Mouse (Mus musculus) thymus, postnatal 0 days (tissue): ENCODE data around the gene Lrpprc. TPM values are rescaled to one million over a fixed set of nuclear protein-coding genes. Genes with fewer than 3 reads are reported as not detected.
A peak's percentile ranks its signal among the peaks of the same experiment; 100 is the strongest.
"Not testable (repeated sequence)": the region's sequence is repeated elsewhere in the genome, so short reads cannot be mapped to it uniquely, and the experiment has no call there.

Experiments
- DNase-seq: peaks from one replicate; pipeline ENCODE4 v3.0.0-alpha.2; 2015; ENCODE audit warnings: low spot score
- polyA plus RNA-seq: library from polyadenylated mRNA; unstranded; fragments of >200 nt; fragmentation: Nextera tagmentation; extraction: Ambion mirVana; gene quantifications from 2 replicates; pipeline ENCODE4 v1.2.1, GENCODE M21; 2015

The Lrpprc gene
- polyA plus RNA-seq, result 24.1 and 26.4 TPM in 2 replicates

DNA sequence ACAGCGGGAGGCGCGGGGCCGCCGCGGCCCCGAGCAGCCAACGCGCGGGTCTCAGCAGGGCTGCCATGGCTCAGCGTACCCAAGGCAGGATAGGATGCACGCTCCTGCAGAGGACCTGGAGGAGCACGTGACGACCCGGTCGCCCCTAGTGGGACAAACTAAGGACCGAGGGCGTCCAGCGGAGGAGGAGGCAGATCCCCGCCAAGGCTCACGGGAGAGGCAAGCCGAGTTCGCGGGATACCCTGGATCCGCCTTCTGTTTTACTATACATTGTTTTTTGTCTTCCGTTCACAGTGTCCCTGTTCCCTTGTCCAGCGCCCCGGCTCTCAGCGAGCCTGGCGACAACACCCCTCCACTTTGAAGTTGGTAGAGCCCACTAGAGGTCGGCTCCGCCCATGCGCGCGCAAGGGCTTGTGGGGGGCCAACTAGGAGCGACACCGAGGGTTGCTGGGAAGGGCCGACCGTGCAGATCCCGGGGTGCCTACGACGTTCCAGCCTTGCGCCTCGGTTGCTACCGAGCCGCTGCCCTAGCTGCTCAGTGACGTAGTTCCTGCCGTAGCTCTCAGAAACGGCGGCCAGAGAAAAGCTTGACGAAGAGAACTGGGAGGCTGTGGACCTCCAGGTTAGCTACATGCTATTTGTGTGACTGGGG lies at the start of gene Lrpprc:
Gene Lrpprc, minus strand, starts transcription at position 343 of the 652 bp plus-strand sequence.
- peak; percentile 97 for DNase-seq

DNA sequence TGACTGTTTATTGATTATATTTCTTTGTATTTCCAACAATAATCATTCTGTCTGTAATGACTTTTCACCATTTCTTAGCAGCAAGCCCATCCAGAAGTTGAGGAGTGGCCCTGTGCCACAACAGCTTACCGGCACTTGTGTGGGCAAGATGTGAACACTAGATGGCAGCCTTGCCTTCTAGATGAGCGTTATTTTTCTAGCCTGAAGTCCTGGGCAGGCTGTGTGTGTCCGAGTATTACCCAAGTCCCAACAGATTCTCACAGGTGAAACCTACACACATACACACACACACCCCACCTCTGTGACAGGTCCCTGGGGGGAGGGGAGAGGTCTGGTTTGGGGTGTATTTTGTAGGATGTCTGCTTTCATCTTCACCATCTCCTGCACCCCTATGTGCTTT lies 47.2 kb upstream of the Lrpprc start:
- peak; percentile 66 for DNase-seq

DNA sequence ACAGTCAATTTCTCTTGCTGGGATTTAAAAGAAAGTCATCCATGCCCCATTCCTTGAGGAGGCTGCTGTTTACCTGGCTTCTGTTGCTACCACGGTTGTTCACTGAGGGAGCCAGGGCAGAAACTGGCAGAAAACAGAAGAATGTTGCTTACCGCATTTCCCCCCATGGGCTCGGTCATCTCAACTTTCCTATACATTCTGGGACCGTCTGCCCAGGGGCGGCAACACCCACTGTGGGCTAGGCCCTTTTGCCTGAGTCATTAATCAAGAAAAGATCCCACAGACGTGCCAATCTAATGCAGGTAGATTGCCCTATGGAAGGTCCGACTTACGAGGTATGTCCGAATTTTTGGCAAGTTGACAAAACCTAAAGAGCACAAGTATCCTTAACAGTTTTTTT lies 44.7 kb upstream of the Lrpprc start:
- DNase-seq, result no peak

DNA sequence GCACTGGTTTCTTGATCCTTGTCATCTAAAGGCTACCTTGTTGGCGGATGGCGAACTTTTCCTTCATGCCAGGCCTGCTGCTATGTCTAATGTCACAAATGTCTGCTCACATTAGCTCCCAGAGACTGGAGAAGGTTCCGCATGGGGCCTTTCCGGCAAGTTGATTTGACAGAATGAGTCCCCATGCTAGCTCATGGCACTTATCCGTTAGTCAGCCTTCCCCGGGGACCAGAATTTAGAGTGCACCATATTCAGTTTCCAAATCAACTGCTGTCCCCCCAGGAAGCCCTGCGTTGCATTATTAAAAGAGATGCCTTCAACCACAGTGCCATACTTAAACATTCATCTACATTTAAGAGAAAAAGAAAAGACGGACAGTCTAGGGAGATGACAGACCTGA lies 41.8 kb upstream of the Lrpprc start:
- DNase-seq, result no peak

DNA sequence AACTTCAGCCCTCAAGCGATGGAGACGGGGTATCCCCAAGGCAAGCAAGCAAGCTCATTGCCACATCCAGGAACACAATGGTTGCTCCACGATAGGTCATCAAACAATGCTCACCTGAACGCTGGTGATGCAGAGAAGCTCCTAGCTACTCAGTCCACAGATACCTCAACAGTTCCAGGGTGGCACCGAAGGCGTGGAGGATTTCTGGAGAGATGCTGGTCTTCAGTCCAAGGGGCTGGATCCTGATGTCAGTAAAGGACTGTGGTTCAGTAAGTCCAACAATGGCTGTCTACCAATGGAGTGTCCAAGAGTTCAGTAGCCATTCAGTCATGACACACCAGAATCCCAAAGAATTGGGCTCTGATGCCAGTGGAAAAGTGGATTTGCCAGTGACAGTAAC lies 37.7 kb upstream of the Lrpprc start:
- DNase-seq, result no peak

DNA sequence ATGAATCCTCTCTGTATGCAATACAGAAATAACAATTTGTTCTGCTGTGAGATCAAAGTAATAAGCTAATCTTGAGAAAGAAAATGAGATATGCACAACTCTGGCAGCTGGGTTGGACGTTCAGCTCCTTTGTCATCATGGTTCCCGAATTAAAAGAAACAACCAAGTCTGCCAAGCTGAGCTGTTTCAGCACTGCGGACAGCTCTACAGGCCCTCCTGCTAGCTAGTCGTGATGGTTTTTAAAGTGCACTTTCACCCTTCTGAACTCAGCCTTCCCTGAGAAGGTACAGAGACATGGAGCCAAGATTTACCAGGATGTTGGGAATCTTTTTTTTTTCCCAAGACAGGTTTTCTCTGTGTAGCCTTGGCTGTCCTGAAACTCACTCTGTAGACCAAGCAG lies 30.0 kb upstream of the Lrpprc start:
- DNase-seq, result peak; percentile 18

DNA sequence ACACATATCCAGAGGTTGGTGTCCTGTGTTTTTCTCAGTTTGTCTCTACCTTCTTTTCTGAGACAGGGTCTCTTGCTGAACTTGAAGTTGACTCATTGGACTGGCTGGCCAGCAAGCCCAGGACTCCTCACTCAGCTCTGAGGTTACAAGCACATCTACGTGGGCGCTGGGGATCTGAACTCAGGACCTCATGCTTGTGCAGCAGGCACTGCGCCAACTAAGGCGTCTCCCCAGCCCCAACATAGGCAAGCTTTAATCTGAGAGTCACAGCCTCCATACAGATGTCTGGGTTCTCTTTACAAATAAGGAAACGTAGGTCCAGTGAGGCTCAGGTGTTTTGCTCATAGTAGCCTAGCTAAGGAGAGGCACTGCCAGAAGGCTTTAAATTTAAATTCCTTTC lies 27.8 kb upstream of the Lrpprc start:
- no peak for DNase-seq

DNA sequence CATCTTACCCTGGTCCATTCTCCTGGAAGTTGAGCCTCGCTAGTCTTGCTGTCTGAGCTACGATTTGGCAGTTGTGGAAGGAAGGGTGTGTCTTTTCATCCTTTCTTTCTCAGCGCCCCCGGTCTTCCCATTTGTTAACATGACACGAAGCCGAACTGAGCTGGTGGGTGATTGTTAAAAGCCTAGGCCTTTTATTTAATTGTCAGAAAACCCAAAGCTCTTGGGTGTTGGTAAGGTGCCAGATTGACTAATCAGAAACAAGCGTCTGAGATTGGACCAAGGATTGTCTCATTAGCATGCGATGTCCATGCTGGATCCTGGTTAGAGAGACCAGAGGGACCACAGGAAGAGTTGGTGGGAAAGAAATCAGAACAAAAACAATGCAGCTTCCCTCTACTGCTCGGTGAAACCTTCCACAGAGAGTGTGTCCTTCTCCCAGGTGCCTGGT lies 25.4 kb upstream of the Lrpprc start:
- no peak for DNase-seq

DNA sequence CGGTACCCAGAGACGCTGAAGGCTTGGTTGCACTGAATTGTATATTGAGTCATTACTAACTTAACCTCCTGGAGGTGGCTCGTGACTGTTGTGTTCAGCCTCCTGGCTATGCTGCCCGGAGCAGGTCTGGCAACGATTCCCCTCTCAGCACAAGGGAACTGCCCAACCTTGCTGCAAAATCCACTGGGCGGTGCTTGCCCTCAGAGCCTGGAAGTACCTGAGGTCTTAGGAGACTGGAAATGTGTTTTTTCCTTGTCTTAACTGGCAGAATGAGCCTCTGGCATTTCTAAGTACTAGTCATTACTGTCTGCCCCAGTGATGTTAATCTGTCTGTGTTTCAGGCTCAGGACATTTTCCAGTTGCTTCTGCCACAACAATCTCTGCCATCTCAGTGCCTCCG lies 24.3 kb upstream of the Lrpprc start:
- no peak for DNase-seq

DNA sequence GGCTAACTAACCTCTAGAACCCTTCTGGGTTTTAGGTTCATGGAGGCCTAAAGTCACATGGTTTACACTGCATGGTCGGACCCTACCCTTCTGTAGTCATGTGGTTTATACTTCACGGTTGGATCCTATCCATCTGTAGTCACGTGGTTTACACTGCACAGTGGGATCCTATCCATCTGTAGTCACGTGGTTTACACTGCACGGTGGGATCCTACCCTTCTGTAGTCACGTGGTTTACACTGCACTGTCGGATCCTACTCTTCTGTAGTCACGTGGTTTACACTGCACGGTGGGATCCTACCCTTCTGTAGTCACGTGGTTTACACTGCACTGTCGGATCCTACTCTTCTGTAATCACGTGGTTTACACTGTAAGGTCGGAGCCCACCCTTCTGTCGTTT lies 23.6 kb upstream of the Lrpprc start:
- DNase-seq, result not testable (repeated sequence)

DNA sequence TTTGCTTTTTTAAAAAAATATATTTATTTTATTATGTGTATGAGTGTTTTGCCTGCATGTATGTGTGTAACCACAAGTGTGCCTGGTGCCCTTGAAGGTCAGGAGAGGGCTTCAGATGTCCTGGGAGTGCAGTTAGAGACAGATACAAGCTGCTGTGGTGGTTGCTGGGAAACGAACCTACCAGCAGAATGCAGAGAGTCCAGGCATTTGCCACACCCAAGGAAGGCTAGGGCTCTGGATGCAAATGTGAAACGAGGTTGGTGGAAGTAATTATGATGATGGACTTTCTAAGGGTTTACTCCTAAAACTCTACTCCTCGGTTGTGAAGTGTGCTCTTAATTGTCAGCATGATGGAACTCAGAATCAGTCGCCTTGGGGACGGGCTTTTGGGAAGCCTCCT lies 1.4 kb upstream of the Lrpprc start:
- DNase-seq, result no peak

DNA sequence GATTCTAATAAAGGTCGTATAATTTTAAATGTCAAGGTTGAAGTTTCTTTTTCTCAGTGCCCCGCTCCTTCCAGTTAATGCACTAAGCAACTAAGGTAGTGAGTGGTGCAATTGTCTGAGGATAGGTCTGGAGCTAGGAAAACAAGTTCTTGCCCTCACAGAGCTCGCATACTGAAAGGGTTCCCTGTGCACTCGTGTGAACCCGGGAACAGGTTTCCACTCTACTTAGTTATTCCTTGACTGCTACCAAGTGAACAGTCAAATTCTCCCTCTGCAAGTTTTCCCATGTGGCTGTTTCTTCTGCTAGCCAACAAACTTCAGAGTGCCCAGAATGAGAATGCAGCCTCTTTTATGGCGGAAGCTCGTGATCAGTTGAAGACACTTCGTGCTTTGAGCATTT lies 567 bp upstream of the Lrpprc start:
- DNase-seq, result no peak

DNA sequence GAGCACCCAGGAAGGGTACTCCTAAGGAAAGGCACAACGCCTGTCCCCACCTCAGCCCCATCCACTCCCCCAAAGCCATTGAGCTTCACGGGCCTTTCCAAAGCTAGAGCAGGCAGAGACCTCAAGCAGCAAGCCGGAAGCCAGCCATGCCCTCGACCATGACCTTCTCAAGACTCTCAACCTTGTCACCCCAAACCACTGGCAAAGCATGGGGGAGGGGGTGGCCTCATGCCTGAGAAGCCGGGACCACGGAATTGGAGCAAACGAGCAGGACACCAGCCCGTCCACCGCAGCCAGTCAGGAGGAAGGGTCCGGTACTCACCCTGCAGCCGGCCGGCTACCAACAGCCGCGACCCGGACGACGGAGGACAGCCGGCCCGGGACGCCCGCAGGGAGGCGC lies 546 bp downstream of the Lrpprc start:
- no peak for DNase-seq

DNA sequence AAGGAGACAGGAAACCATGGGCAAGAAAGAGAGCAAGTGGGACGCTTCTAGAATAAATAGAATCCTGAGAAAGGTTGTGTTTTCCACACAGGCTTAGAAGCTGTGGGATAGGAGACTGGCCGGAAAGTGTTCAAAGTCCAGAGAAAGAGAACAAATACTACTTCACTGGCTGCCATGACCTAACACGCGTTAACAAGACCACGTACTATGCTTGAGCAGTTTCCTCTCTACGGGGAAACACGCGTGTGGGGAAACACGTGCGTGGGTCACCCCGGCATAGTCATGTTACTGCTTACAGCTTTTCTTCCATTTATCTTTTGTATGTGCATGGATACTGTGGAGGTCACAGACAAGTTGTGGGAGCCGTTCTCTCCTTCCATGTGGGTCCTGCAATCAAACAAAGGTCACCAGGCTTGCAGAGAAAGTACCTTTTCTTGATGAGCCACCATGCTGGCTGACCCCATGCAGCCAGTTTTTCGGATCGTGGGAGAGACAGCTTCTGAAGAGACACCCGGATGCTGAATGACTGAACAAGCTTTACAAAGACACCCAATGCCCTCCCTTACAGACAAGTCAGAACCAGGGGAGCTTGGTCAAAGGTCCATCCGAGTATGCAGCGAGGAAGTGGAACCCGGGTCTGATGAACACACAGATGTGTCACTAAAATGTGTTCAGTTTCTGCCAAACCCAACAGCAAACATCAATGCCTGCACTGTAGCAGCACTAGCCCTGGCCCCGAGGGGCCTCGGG lies 2.0 kb downstream of the Lrpprc start:
- no peak for DNase-seq

DNA sequence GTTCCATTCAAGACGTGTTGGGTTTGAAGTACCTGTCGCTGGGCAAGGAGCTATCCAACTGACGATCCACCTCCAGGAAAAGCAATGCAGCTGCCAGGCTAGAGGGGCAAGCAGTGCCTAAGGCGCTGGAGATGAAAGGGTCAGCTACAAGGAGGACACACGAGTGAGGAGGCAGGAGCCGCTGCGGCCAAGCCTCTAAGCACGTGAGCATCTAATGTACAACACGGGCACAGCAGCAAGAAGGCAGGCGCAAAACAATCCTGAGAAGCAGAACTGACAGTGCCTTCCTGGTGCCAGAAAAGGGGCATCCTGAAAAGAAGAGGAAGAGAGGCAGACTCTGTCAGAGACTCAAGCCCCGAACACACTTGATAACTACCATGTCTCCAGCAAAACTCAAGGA lies 3.1 kb downstream of the Lrpprc start:
- DNase-seq, result no peak

DNA sequence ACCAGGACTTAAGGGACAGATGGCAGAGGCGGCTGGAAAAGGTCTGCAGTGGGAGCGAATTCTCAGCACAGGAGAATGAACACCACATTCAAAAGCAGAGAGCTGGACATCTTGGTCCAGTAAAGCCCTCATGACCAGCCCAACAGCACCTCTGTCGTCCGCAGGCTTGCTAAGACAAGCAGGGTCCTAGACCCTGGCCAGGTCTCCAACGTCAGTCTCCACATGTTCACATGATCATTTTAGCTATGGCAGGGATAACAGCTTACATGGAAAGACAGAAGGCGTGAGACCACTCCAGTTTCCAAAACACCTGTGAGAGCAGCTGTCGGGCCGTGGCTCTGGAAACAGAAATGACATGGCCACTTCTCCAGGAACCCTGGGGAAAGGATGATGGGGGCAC lies 3.7 kb downstream of the Lrpprc start:
- DNase-seq, result no peak

DNA sequence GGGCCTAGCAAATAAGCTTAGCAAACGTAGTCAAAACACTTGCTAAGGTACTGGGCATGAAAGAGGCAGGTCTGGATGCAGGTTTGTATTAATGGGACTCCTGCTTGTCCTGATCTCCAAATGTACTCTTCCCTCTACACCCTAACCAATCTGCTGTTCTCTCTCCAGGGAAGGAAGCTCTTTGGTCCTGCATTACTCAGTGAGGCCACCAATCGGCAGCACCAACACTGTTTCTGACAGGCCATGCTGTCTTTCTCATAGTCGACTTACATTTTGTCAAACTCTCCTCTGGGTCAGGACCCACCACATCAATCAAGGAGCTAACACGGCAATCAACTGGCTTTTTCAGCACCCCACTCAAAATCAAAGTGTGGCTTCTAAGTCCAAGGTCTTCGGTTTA lies 5.4 kb downstream of the Lrpprc start:
- no peak for DNase-seq

DNA sequence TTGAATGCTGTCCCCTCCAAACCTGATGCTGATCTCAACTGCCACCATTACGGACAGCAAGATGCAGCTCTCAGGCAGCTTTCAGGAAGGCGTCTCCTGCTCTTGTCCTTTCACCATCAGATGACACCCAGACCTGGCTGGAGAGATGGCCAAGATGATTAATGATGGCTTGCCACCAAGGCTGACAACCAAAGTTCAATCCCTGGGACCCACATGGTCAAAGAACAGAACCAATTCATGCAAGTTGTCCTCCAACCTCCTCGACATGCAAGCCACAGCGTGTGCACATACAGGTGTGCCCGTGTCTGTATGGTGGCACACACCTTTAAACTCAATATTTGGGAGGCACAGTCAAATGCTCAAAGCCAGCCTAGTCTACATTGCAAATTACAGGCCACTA lies 7.1 kb downstream of the Lrpprc start:
- no peak for DNase-seq

DNA sequence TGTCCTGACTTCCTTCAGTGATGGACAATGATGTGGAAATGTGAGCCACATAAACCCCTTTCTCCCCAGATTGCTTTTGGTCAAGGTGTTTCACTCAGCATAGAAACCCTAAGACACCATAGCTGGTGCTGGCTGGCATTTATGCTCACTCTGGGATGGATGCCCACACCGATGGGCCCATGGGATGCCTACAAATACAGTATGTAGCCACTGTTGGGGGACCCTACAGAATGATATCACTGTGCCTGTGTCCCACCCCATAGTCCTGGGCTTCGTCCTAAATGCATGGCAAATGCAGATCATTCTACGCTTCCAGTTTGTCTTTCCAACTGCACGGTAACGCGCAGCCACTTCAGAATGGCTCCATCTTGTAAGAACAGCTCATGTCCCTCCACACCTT lies 10.3 kb downstream of the Lrpprc start:
- no peak for DNase-seq

DNA sequence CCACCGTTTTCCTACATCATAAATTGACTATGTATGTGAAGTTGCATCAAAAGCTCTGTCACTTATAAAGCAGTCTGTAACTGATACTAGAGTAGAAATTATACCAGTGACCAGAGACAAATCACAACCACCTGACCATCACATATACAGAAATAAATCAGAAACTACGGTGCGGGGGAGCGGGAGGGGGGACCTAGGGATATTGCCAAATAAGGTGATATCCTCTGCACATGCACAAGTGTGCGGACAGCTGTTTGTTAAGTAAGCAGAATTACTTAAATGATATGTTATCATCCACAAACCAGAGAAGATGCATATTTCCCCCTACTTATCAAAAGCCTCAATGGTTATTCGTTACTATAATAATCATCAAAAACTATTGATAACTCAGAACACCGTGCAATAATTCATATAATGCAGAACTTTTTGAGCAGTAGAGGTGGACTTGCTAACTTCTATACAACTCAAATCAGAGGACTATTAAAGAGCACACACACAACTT lies 12.1 kb downstream of the Lrpprc start:
- no peak for DNase-seq

DNA sequence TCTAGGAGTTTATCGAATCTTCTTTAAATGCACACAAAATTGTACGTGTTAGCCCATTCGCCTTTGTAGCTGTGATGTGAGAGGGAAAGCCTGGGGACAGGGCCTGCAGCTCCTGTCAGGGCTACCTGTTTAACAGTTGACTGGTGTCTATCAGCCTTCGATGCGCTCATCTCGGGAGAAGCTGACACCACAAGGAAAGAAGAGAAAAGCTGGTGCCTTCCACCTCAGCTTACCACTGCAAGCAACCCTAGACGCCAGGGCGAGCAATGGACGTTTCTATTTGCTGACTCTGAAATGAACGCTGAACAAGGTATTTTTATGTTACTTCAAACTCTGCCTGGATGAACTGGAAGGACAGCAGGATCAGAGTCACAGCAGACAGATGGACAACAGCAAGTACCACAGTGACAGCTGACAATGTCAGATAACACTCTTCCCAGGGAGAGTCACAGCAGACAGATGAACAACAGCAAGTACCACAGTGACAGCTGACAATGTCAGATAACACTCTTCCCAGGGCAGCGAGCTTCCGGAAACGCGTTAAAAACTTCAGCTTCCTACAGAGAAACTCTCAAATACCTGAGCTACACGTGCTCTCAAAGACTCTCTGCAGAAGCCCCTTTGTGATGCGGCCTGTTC lies 14.1 kb downstream of the Lrpprc start:
- no peak for DNase-seq

DNA sequence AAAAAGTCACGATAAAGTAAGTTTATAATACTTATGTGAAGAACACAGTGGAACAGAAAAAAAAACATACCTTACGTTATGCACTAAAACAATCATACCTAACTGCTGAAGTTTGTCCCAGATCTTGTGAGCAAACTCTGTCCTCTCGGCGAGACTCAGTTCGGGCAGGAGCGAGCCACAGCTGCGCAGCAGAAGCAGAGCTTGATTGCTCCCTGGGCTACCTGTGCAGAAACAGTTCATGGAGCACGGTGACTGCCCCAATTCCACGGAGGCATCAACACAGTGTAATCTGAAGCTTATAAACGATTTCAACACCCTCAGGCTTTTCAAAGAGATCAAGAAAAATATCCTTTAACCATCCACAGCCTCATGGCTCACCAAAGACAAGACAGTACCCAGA lies 15.3 kb downstream of the Lrpprc start:
- DNase-seq, result no peak
